Mouse (Mus musculus): ENCODE results near the gene Lrriq3. TPM values are rescaled to one million over a fixed set of nuclear protein-coding genes. Genes with fewer than 3 reads are reported as not detected.

Lrriq3 gene
- total and polyA plus RNA-seq, 3 experiments, result 0.19 to 0.24 TPM; not detected in 1

DNA sequence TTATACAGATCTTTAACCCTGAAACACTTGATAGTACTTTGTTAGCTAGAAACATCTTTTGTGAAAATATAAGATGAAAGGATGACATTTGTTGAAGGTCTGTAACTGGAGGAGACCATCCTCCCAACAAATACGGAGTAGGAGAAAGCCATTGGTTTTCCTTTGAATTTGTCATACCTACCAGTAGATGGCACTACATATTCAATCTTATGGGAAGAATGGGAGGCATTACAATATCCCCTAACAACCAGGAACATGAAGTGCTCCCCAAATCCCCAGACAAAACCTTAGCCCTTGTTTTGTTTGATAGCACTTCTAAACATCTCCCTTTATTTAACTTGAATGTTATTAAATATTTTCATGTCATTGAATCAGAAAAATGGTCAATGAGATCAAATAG is 141.7 kb downstream of the Lrriq3 start:
- TF ChIP-seq USF2 (IDR thresholded peaks at IDR 0.05; ENCODE audit: borderline replicate concordance in 1 of 2, insufficient read depth in 1 of 2, low read depth in 1 of 2, low read length in 2 of 2) (no peak), MEF2A (IDR thresholded peaks at IDR 0.05; ENCODE audit: extremely low read depth, insufficient replicate concordance, low read depth, low read length, poor library complexity, severe bottlenecking) (no peak), GABPA (IDR thresholded peaks at IDR 0.05; ENCODE audit: low read depth, low read length) (no peak), CTCF (IDR thresholded peaks at IDR 0.05 in 2 of 3, conservative IDR thresholded peaks at IDR 0.05 in 1 of 3; ENCODE audit: control insufficient read depth in 1 of 3, insufficient read depth in 1 of 3, low read depth in 2 of 3, low read length in 3 of 3, poor library complexity in 1 of 3, severe bottlenecking in 1 of 3) (peak in 2 of 3 experiments; percentile 6 to 50; a peak in 2 of 6 replicates), MAFK (IDR thresholded peaks at IDR 0.05; ENCODE audit: borderline replicate concordance, low read depth, low read length) (no peak), EP300 (IDR thresholded peaks at IDR 0.05; ENCODE audit: low read depth in 1 of 2, low read length in 2 of 2) (no peak), ZC3H11A (IDR thresholded peaks at IDR 0.05; ENCODE audit: low read depth, low read length) (peak; percentile 46), POLR2A (IDR thresholded peaks at IDR 0.05; ENCODE audit: control insufficient read depth in 1 of 2, insufficient read depth in 1 of 2, low read depth in 1 of 2, low read length in 2 of 2, poor library complexity in 1 of 2) (no peak), SMC3 (IDR thresholded peaks at IDR 0.05; ENCODE audit: low read depth, low read length) (peak; percentile 50), RAD21 (IDR thresholded peaks at IDR 0.05; ENCODE audit: low read depth, low read length) (peak; percentile 52), E2F4 (IDR thresholded peaks at IDR 0.05; ENCODE audit: borderline replicate concordance, low read depth, low read length) (no peak), NELFE (IDR thresholded peaks at IDR 0.05; ENCODE audit: low read depth, low read length) (no peak)
- no peak overlapping the region for H3K9ac ChIP-seq (ENCODE audit: control insufficient read depth, low read depth, low read length, poor library complexity, severe bottlenecking)
- H3K36me3 ChIP-seq (ENCODE audit: control insufficient read depth in 1 of 2, insufficient read depth in 2 of 2, low read length in 2 of 2), result no peaks in the 10 kb centered on the region
- DNase-seq (ENCODE audit: low read depth, low spot score), result peak; percentile 12
- H3K79me2 ChIP-seq (ENCODE audit: control insufficient read depth, insufficient read depth, low read length, poor library complexity), result no peaks in the 10 kb centered on the region
- H3K4me1 ChIP-seq (ENCODE audit: control insufficient read depth in 1 of 2, insufficient read depth in 2 of 2, low read length in 2 of 2), result no peaks in the 10 kb centered on the region
- no peak overlapping the region for H3K27ac ChIP-seq (ENCODE audit: control insufficient read depth, low read depth, low read length)
- no peak overlapping the region for H3K4me3 ChIP-seq (ENCODE audit: control insufficient read depth in 1 of 2, insufficient read depth in 1 of 2, low read depth in 2 of 2, low read length in 2 of 2)
- no peaks in the 10 kb centered on the region for H3K9me3 ChIP-seq (replicated peaks; ENCODE audit: insufficient read depth, low read length)
- no peaks in the 10 kb centered on the region for H3K27me3 ChIP-seq (ENCODE audit: control insufficient read depth in 1 of 2, insufficient read depth in 2 of 2, low read length in 2 of 2)

DNA sequence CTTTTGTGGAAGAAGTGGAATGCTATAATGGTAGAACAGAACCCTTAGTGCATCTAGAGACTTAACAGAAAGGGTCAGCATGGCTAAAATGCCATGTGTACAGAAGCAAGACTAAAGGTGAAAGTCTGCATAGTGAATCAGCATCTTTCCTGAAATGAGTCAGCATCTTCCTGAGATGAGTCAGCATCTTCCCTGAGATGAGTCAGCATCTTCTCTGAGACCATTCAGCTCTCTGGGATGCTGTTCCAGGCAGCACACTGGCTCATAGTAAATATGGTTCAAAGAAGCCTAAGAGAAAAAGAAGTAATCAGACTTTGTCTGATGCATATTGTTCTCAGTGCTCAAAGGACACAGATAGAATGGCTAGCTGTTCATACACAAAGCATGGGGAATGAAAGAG is 142.3 kb downstream of the Lrriq3 start:
- Histone ChIP-seq H3K79me2 (ENCODE audit: control insufficient read depth, insufficient read depth, low read length, poor library complexity) (no peaks in the 10 kb centered on the region), H3K4me3 (ENCODE audit: control insufficient read depth in 1 of 2, insufficient read depth in 1 of 2, low read depth in 2 of 2, low read length in 2 of 2) (no peak overlapping the region), H3K9ac (ENCODE audit: control insufficient read depth, low read depth, low read length, poor library complexity, severe bottlenecking) (no peak overlapping the region), H3K27ac (ENCODE audit: control insufficient read depth, low read depth, low read length) (no peak overlapping the region), H3K9me3 (replicated peaks; ENCODE audit: insufficient read depth, low read length) (no peaks in the 10 kb centered on the region), H3K27me3 (ENCODE audit: control insufficient read depth in 1 of 2, insufficient read depth in 2 of 2, low read length in 2 of 2) (no peaks in the 10 kb centered on the region; a peak in 1 of 4 replicates), H3K4me1 (ENCODE audit: control insufficient read depth in 1 of 2, insufficient read depth in 2 of 2, low read length in 2 of 2) (no peaks in the 10 kb centered on the region), H3K36me3 (ENCODE audit: control insufficient read depth in 1 of 2, insufficient read depth in 2 of 2, low read length in 2 of 2) (no peaks in the 10 kb centered on the region)
- no peak for DNase-seq (ENCODE audit: low read depth, low spot score)
- TF ChIP-seq MYB (IDR thresholded peaks at IDR 0.05; ENCODE audit: low read depth, low read length) (no peak), ZMIZ1 (IDR thresholded peaks at IDR 0.05; ENCODE audit: low read depth, low read length) (no peak), MEF2A (IDR thresholded peaks at IDR 0.05; ENCODE audit: extremely low read depth, insufficient replicate concordance, low read depth, low read length, poor library complexity, severe bottlenecking) (no peak), MAZ (IDR thresholded peaks at IDR 0.05; ENCODE audit: low read depth, low read length) (no peak), BHLHE40 (IDR thresholded peaks at IDR 0.05; ENCODE audit: borderline replicate concordance, low read depth, low read length) (no peak), TAL1 (IDR thresholded peaks at IDR 0.05; ENCODE audit: low read length) (no peak), JUND (IDR thresholded peaks at IDR 0.05; ENCODE audit: low read depth, low read length) (no peak), CHD1 (IDR thresholded peaks at IDR 0.05; ENCODE audit: low read depth, low read length) (no peak), CHD2 (IDR thresholded peaks at IDR 0.05; ENCODE audit: low read length) (no peak), POLR2A (IDR thresholded peaks at IDR 0.05; ENCODE audit: control insufficient read depth in 1 of 2, insufficient read depth in 1 of 2, low read depth in 1 of 2, low read length in 2 of 2, poor library complexity in 1 of 2) (no peak), MXI1 (IDR thresholded peaks at IDR 0.05; ENCODE audit: low read depth, low read length) (no peak), USF1 (IDR thresholded peaks at IDR 0.05; ENCODE audit: low read depth, low read length) (no peak), ELF1 (IDR thresholded peaks at IDR 0.05; ENCODE audit: low read depth, low read length) (no peak), SIN3A (IDR thresholded peaks at IDR 0.05; ENCODE audit: low read length) (no peak), MAFK (IDR thresholded peaks at IDR 0.05; ENCODE audit: borderline replicate concordance, low read depth, low read length) (no peak), TCF12 (IDR thresholded peaks at IDR 0.05; ENCODE audit: low read depth, low read length) (no peak), RCOR1 (IDR thresholded peaks at IDR 0.05; ENCODE audit: low read depth, low read length) (no peak), MAX (IDR thresholded peaks at IDR 0.05; ENCODE audit: low read length) (no peak), RAD21 (IDR thresholded peaks at IDR 0.05; ENCODE audit: low read depth, low read length) (no peak)
